In genomic region chr5:140076438-140076837, GRCm38 (mm10) we compare ENCODE assay signal across 23 mouse cellular contexts.
A peak's percentile ranks its signal among the peaks of the same experiment; 100 is the strongest.
DNase-seq lines count a peak whose midpoint lies in the region; ATAC-seq and TF ChIP-seq lines count a peak whose summit lies in the region.
"Had no signal": no experiment of that assay in that cellular context is flagged by ENCODE, and none has a peak within 500 bp of the region (broad histone marks: within the 10 kb centered on the region; RNA-seq: fewer than 3 reads in every experiment).

No protein-coding gene starts in this region.

- WGBS in limb, embryonic 14.5 days: 82% methylated on average over 2 of the region's 2 CpGs
- WGBS in limb, embryonic 10.5 days: 94% methylated on average over 2 of the region's 2 CpGs
- WGBS in embryonic facial prominence, embryonic 15.5 days: 86% methylated on average over 2 of the region's 2 CpGs

- H3K4me3 ChIP-seq in limb, embryonic 14.5 days (replicated peaks; ENCODE audit: low read length): no peak overlapping the region
- no peak overlapping the region for H3K4me3 ChIP-seq in limb, embryonic 10.5 days
- no peak overlapping the region for H3K4me3 ChIP-seq in embryonic facial prominence, embryonic 15.5 days (replicated peaks)
- no peak overlapping the region for H3K4me3 ChIP-seq in myocyte
- H3K4me3 ChIP-seq: embryonic facial prominence, embryonic 13.5 days; erythroblast, embryonic 14.5 days; forebrain, embryonic 10.5 days; forebrain, embryonic 12.5 days had no signal

- DNase-seq in limb, embryonic 14.5 days (ENCODE audit: low spot score): no peak
- DNase-seq in limb, embryonic 10.5 days (ENCODE audit: low spot score): no peak
- DNase-seq in B cell, adult 2 months: no peak
- DNase-seq: adrenal gland, adult 8-10 months; adrenal gland, postnatal 14 days; adrenal gland, postnatal 36 days; cerebellum, adult 11-12 months; cerebellum, adult 2 months; cerebellum, adult 9-10 months; cerebellum, postnatal 25 days had no signal

- H3K27me3 ChIP-seq in limb, embryonic 14.5 days (ENCODE audit: control insufficient read depth, insufficient read depth, low read length): no peaks in the 10 kb centered on the region
- no peaks in the 10 kb centered on the region for H3K27me3 ChIP-seq in limb, embryonic 10.5 days (ENCODE audit: low read depth, poor library complexity, severe bottlenecking)
- no peaks in the 10 kb centered on the region for H3K27me3 ChIP-seq in embryonic facial prominence, embryonic 15.5 days
- no peaks in the 10 kb centered on the region for H3K27me3 ChIP-seq in myocyte (ENCODE audit: control insufficient read depth, insufficient read depth, insufficient read length)
- H3K27me3 ChIP-seq: CH12.LX; embryonic facial prominence, embryonic 13.5 days; forebrain, embryonic 12.5 days; Patski had no signal

- no peak for TF ChIP-seq POLR2A in limb, embryonic 14.5 days (IDR thresholded peaks at IDR 0.05; ENCODE audit: borderline replicate concordance, extremely low read depth, insufficient read depth, insufficient read length)
- no peak for TF ChIP-seq POLR2A in myocyte (IDR thresholded peaks at IDR 0.05; ENCODE audit: insufficient read length, low read depth)

- H3K9me3 ChIP-seq in limb, embryonic 14.5 days (ENCODE audit: control insufficient read depth, low read length): no peaks in the 10 kb centered on the region
- no peaks in the 10 kb centered on the region for H3K9me3 ChIP-seq in limb, embryonic 10.5 days (replicated peaks)
- no peaks in the 10 kb centered on the region for H3K9me3 ChIP-seq in embryonic facial prominence, embryonic 15.5 days (replicated peaks)
- H3K9me3 ChIP-seq: embryonic facial prominence, embryonic 13.5 days; forebrain, embryonic 10.5 days; forebrain, embryonic 12.5 days; G1E had no signal

- no peak overlapping the region for H3K27ac ChIP-seq in limb, embryonic 14.5 days (replicated peaks; ENCODE audit: low read depth, low read length)
- H3K27ac ChIP-seq in limb, embryonic 10.5 days: no peak overlapping the region
- no peak overlapping the region for H3K27ac ChIP-seq in embryonic facial prominence, embryonic 15.5 days (replicated peaks)
- H3K27ac ChIP-seq: embryonic facial prominence, embryonic 13.5 days; forebrain, embryonic 10.5 days; forebrain, embryonic 12.5 days had no signal

- peaks cover 8% of the 10 kb centered on the region; the same call in 1 of the 2 replicates for H3K4me1 ChIP-seq in limb, embryonic 14.5 days (ENCODE audit: control insufficient read depth, insufficient read depth, low read length)
- peaks cover 37% of the 10 kb centered on the region for H3K4me1 ChIP-seq in limb, embryonic 10.5 days
- H3K4me1 ChIP-seq in embryonic facial prominence, embryonic 15.5 days: peaks cover 22% of the 10 kb centered on the region

- no peak overlapping the region for H3K9ac ChIP-seq in limb, embryonic 14.5 days (ENCODE audit: low read depth, low read length, severe bottlenecking)
- H3K9ac ChIP-seq in embryonic facial prominence, embryonic 15.5 days: no peak overlapping the region
- H3K9ac ChIP-seq: embryonic facial prominence, embryonic 13.5 days; forebrain, embryonic 12.5 days had no signal

- ATAC-seq in limb, embryonic 14.5 days (ENCODE audit: low FRiP score, low read depth): peak; percentile 53; the same call in 1 of the 2 replicates
- peak; percentile 45; the same call in 1 of the 2 replicates for ATAC-seq in embryonic facial prominence, embryonic 15.5 days (ENCODE audit: insufficient number of reproducible peaks, low FRiP score, low TSS enrichment, low read depth)
- ATAC-seq: activated CD4-positive, CD25-positive, alpha-beta regulatory T cell, adult 4 months; CD4-positive, CD25-positive, alpha-beta regulatory T cell, adult 4 months; forebrain, embryonic 14.5 days; forebrain, embryonic 16.5 days; Patski had no signal

- no peak overlapping the region for H3K4me2 ChIP-seq in limb, embryonic 14.5 days (replicated peaks; ENCODE audit: low read depth, low read length, severe bottlenecking)
- no peak overlapping the region for H3K4me2 ChIP-seq in embryonic facial prominence, embryonic 15.5 days (replicated peaks)
- no peak overlapping the region for H3K4me2 ChIP-seq in myocyte (ENCODE audit: low read depth)
- H3K4me2 ChIP-seq: embryonic facial prominence, embryonic 13.5 days; forebrain, embryonic 12.5 days had no signal

- H3K79me2 ChIP-seq in myocyte (ENCODE audit: control insufficient read depth, insufficient read depth): no peaks in the 10 kb centered on the region

- H3K36me3 ChIP-seq in limb, embryonic 14.5 days (ENCODE audit: control insufficient read depth, insufficient read depth, low read length): 0 out of 2 replicates have a peak, but pooled peaks cover 4% of the 10 kb centered on the region
- H3K36me3 ChIP-seq in limb, embryonic 10.5 days: peaks cover 28% of the 10 kb centered on the region
- no peaks in the 10 kb centered on the region for H3K36me3 ChIP-seq in embryonic facial prominence, embryonic 15.5 days
- H3K36me3 ChIP-seq in myocyte (ENCODE audit: control insufficient read depth, insufficient read depth): no peaks in the 10 kb centered on the region
- H3K36me3 ChIP-seq: forebrain, embryonic 12.5 days had no signal

- no peak overlapping the region for H3ac ChIP-seq in myocyte (ENCODE audit: control insufficient read depth, insufficient read length)

TF ChIP-seq in myocyte, 11 proteins besides CTCF, POLR2A, EP300 and RAD21:
- TF ChIP-seq TCF12 (IDR thresholded peaks at IDR 0.05; ENCODE audit: insufficient read depth, poor library complexity, severe bottlenecking) (peak; percentile 93), MYOG (IDR thresholded peaks at IDR 0.05; ENCODE audit: control insufficient read depth in 1 of 3, insufficient read depth in 1 of 3, insufficient read length in 2 of 3, low read depth in 2 of 3) (peak; percentile 47 to 92 (median 85)), MYOD1 (IDR thresholded peaks at IDR 0.05; ENCODE audit: control insufficient read depth in 1 of 3, insufficient read length in 2 of 3, low read depth in 2 of 3) (peak; percentile 83 to 96 (median 86)), CEBPB (IDR thresholded peaks at IDR 0.05; ENCODE audit: insufficient read depth, poor library complexity, severe bottlenecking) (no peak), TCF3 (IDR thresholded peaks at IDR 0.05; ENCODE audit: insufficient read length, low read depth) (peak; percentile 74)
